Mouse (Mus musculus) CD4-positive, CD25-positive, alpha-beta regulatory T cell, adult 2 months (primary cell): ENCODE measurements around the gene Slc39a9.

Experiments
- DNase-seq: peaks from one replicate; pipeline ENCODE4 v3.0.0-alpha.2; 2012; ENCODE audit warnings: low read depth, low spot score

Slc39a9 gene

GRCm38 (mm10) chr12:80653951-80654658 lies 10.4 kb downstream of the Slc39a9 start:
- DNase-seq = no peak

GRCm38 (mm10) chr12:80654659-80655025 lies 11.0 kb downstream of the Slc39a9 start:
- no peak for DNase-seq

GRCm38 (mm10) chr12:80658661-80659060 lies 15.0 kb downstream of the Slc39a9 start:
- DNase-seq = no peak

GRCm38 (mm10) chr12:80662322-80662721 lies 18.6 kb downstream of the Slc39a9 start:
- no peak for DNase-seq

- DNase-seq = no peak
These were observed 20.3 kb downstream of the Slc39a9 start for GRCm38 (mm10) chr12:80663935-80664334.

GRCm38 (mm10) chr12:80668391-80668790 lies 24.7 kb downstream of the Slc39a9 start:
- no peak for DNase-seq

- peak; percentile 69 for DNase-seq
These were observed 29.5 kb downstream of the Slc39a9 start for GRCm38 (mm10) chr12:80673170-80673569.

- peak; percentile 42 for DNase-seq
These were observed 37.7 kb downstream of the Slc39a9 start for GRCm38 (mm10) chr12:80681340-80681739.

GRCm38 (mm10) chr12:80683554-80683953 lies 39.9 kb downstream of the Slc39a9 start:
- no peak for DNase-seq

GRCm38 (mm10) chr12:80684316-80684715 lies 40.6 kb downstream of the Slc39a9 start:
- DNase-seq = no peak

GRCm38 (mm10) chr12:80687788-80688211 lies 44.1 kb downstream of the Slc39a9 start:
- no peak for DNase-seq

- DNase-seq = no peak
These were observed 46.0 kb downstream of the Slc39a9 start for GRCm38 (mm10) chr12:80689696-80690095.

GRCm38 (mm10) chr12:80691671-80692091 lies 48.0 kb downstream of the Slc39a9 start:
- no peak for DNase-seq

- DNase-seq = peak; percentile 8
These were observed 48.7 kb downstream of the Slc39a9 start, which contains the start of gene Plekhd1 for GRCm38 (mm10) chr12:80692269-80692972. Plekhd1 (plus strand) TSS chr12:80692591.

GRCm38 (mm10) chr12:80693700-80694099 lies 50.0 kb downstream of the Slc39a9 start:
- DNase-seq = no peak

GRCm38 (mm10) chr12:80695004-80695403 lies 51.3 kb downstream of the Slc39a9 start:
- DNase-seq = no peak

GRCm38 (mm10) chr12:80698526-80699143 lies 55.0 kb downstream of the Slc39a9 start:
- DNase-seq = no peak

GRCm38 (mm10) chr12:80699144-80699531 lies 55.5 kb downstream of the Slc39a9 start:
- DNase-seq = no peak

GRCm38 (mm10) chr12:80701332-80701731 lies 57.6 kb downstream of the Slc39a9 start:
- no peak for DNase-seq

GRCm38 (mm10) chr12:80706208-80706914 lies 62.7 kb downstream of the Slc39a9 start:
- DNase-seq = no peak

- DNase-seq = no peak
These were observed 63.4 kb downstream of the Slc39a9 start for GRCm38 (mm10) chr12:80706915-80707604.
